Mouse (Mus musculus): ENCODE results near the gene Clstn2.

- TF ChIP-seq CTCF (IDR thresholded peaks at IDR 0.05; ENCODE audit: borderline replicate concordance, insufficient read depth, low read depth, low read length) (no peak), POLR2A (IDR thresholded peaks at IDR 0.05; ENCODE audit: borderline replicate concordance, insufficient read depth, low read length) (no peak)
Measured at GRCm38 (mm10) chr9:97793661-97794060, 239.3 kb downstream of the Clstn2 start.

Measured in cerebellum, adult 2 months (tissue).